Mouse (Mus musculus) liver (tissue): ENCODE results near the gene Olfr1441.

Experiments
- DNase-seq: peaks from one replicate; pipeline ENCODE4 v3.0.0-alpha.2; 2020; ENCODE audit warnings: mixed read lengths

Gene Olfr1441

GRCm38 (mm10) chr19:12463722-12464035, 46.4 kb downstream of the Olfr1441 start:
- DNase-seq = no peak

- DNase-seq = no peak
Measured at GRCm38 (mm10) chr19:12464127-12464526, 46.9 kb downstream of the Olfr1441 start.

GRCm38 (mm10) chr19:12464674-12465073, 47.4 kb downstream of the Olfr1441 start:
- DNase-seq = no peak

GRCm38 (mm10) chr19:12465530-12466144, 48.4 kb downstream of the Olfr1441 start:
- no peak for DNase-seq

- peak; percentile 35 for DNase-seq
Measured at GRCm38 (mm10) chr19:12466204-12466603, 49.0 kb downstream of the Olfr1441 start.

- DNase-seq = peak; percentile 24
Measured at GRCm38 (mm10) chr19:12467436-12467835, 50.2 kb downstream of the Olfr1441 start.

GRCm38 (mm10) chr19:12471866-12472265, 54.6 kb downstream of the Olfr1441 start:
- DNase-seq = no peak

- no peak for DNase-seq
Measured at GRCm38 (mm10) chr19:12472381-12472976, 55.2 kb downstream of the Olfr1441 start.
